Mouse (Mus musculus): ENCODE measurements around the gene Dapk2.

Gene Dapk2

GRCm38 (mm10) chr9:66144248-66144647 is 13.8 kb upstream of the Dapk2 start:
- DNase-seq: peak; percentile 70 to 83

GRCm38 (mm10) chr9:66146141-66146540 is 11.9 kb upstream of the Dapk2 start:
- DNase-seq: no peak

GRCm38 (mm10) chr9:66152011-66152410 is 6.0 kb upstream of the Dapk2 start:
- no peak for DNase-seq

GRCm38 (mm10) chr9:66153594-66153993 is 4.4 kb upstream of the Dapk2 start:
- DNase-seq: no peak

GRCm38 (mm10) chr9:66154013-66154412 is 4.0 kb upstream of the Dapk2 start:
- no peak for DNase-seq

GRCm38 (mm10) chr9:66155534-66155933 is 2.5 kb upstream of the Dapk2 start:
- no peak for DNase-seq

GRCm38 (mm10) chr9:66158885-66159430 is 935 bp downstream of the Dapk2 start:
- DNase-seq: no peak

- no peak for DNase-seq
These were observed 2.1 kb downstream of the Dapk2 start for GRCm38 (mm10) chr9:66160155-66160554.

GRCm38 (mm10) chr9:66162995-66163394 is 5.0 kb downstream of the Dapk2 start:
- no peak for DNase-seq

- DNase-seq: no peak
These were observed 9.2 kb downstream of the Dapk2 start for GRCm38 (mm10) chr9:66167222-66167621.

- no peak for DNase-seq
These were observed 10.2 kb downstream of the Dapk2 start for GRCm38 (mm10) chr9:66168233-66168632.

- DNase-seq: no peak
These were observed 12.5 kb downstream of the Dapk2 start for GRCm38 (mm10) chr9:66170506-66170905.

- DNase-seq: no peak
These were observed 13.4 kb downstream of the Dapk2 start for GRCm38 (mm10) chr9:66171275-66171921.

- DNase-seq: no peak
These were observed 15.4 kb downstream of the Dapk2 start for GRCm38 (mm10) chr9:66173316-66173855.

GRCm38 (mm10) chr9:66174985-66175384 is 17.0 kb downstream of the Dapk2 start:
- DNase-seq: no peak

- no peak for DNase-seq
These were observed 20.0 kb downstream of the Dapk2 start for GRCm38 (mm10) chr9:66177975-66178374.

- DNase-seq: no peak
These were observed 21.8 kb downstream of the Dapk2 start for GRCm38 (mm10) chr9:66179795-66180194.

- no peak for DNase-seq
These were observed 23.3 kb downstream of the Dapk2 start for GRCm38 (mm10) chr9:66181126-66181825.

- DNase-seq: no peak
These were observed 24.0 kb downstream of the Dapk2 start for GRCm38 (mm10) chr9:66181826-66182678.

GRCm38 (mm10) chr9:66182679-66182993 is 24.6 kb downstream of the Dapk2 start:
- no peak for DNase-seq

GRCm38 (mm10) chr9:66183023-66183422 is 25.0 kb downstream of the Dapk2 start:
- DNase-seq: no peak

- DNase-seq: no peak
These were observed 26.5 kb downstream of the Dapk2 start for GRCm38 (mm10) chr9:66184572-66184971.

GRCm38 (mm10) chr9:66186426-66186825 is 28.4 kb downstream of the Dapk2 start:
- no peak for DNase-seq
